Mouse (Mus musculus) heart, embryonic 14.5 days (tissue): Measurements from ENCODE around the gene Nans. TPM values are rescaled to one million over a fixed set of nuclear protein-coding genes. Genes with fewer than 3 reads are reported as not detected.

Experiments used
- ATAC-seq: fragments of 200-750 bp; cut with Nextera tagmentation; 2 replicates; pipeline ENCODE4 v1.8.0; 2017; ENCODE audit warnings: low read depth, moderate TSS enrichment; ENCODE audit not compliant: insufficient number of reproducible peaks, insufficient read depth, low FRiP score
- H3K27ac ChIP-seq, 2 experiments: fragments of 200-500 bp in 1 of 2; fragments of 300-500 bp in 1 of 2; sonication (generic) in 1 of 2; replicated peaks in 1 of 2; 2 replicates each; pipeline ENCODE4 v1.5.1; 2012 to 2014; ENCODE audit warnings: low read depth in 2 of 2, low read length in 2 of 2, control low read depth in 1 of 2, mild to moderate bottlenecking in 1 of 2, mixed read lengths in 1 of 2; ENCODE audit not compliant: control insufficient read depth in 1 of 2, insufficient read depth in 1 of 2
- H3K27me3 ChIP-seq: fragments of 300-500 bp; sonication (generic); 2 replicates; pipeline ENCODE4 v1.6.1; 2014; ENCODE audit warnings: mild to moderate bottlenecking, low read length, control low read depth; ENCODE audit not compliant: control insufficient read depth, insufficient read depth
- H3K36me3 ChIP-seq: fragments of 300-500 bp; sonication (generic); 2 replicates; pipeline ENCODE4 v1.6.1; 2014; ENCODE audit warnings: mild to moderate bottlenecking, control low read depth, low read length, mixed read lengths; ENCODE audit not compliant: control insufficient read depth, insufficient read depth
- H3K4me1 ChIP-seq, 2 experiments: fragments of 200-500 bp in 1 of 2; fragments of 300-500 bp in 1 of 2; sonication (generic) in 1 of 2; 2 replicates each; pipeline ENCODE4 v1.6.1; 2012 to 2014; ENCODE audit warnings: low read length in 2 of 2, control low read depth in 1 of 2, mixed read lengths in 1 of 2; ENCODE audit not compliant: control insufficient read depth in 2 of 2, insufficient read depth in 2 of 2
- H3K4me2 ChIP-seq: fragments of 300-500 bp; sonication (generic); 2 replicates; pipeline ENCODE4 v1.6.1; 2014; ENCODE audit warnings: mild to moderate bottlenecking, low read length
- H3K4me3 ChIP-seq, 2 experiments: fragments of 200-500 bp in 1 of 2; fragments of 300-500 bp in 1 of 2; sonication (generic) in 1 of 2; 2 replicates each; pipeline ENCODE4 v1.5.1; 2012 to 2014; ENCODE audit warnings: low read length in 2 of 2, mild to moderate bottlenecking in 2 of 2, control low read depth in 1 of 2, low read depth in 1 of 2, moderate library complexity in 1 of 2; ENCODE audit not compliant: control insufficient read depth in 1 of 2, insufficient read depth in 1 of 2
- H3K9ac ChIP-seq: fragments of 300-500 bp; sonication (generic); 2 replicates; pipeline ENCODE4 v1.6.1; 2014; ENCODE audit warnings: mild to moderate bottlenecking, low read length
- H3K9me3 ChIP-seq: fragments of 300-500 bp; sonication (generic); 2 replicates; pipeline ENCODE4 v1.6.1; 2016; ENCODE audit warnings: low read length, control low read depth; ENCODE audit not compliant: control insufficient read depth
- WGBS: fragments of 180-500 bp; shearing (Covaris S2); extraction: QIAGEN DNeasy Blood & Tissue Kit; methylation state at CpG from one replicate; pipeline ENCODE4 v1.1.7; 2014; 5-methylcytosine and 5-hydroxymethylcytosine counted together
- polyA plus RNA-seq: library from polyadenylated mRNA; unstranded; fragments of >200 nt; fragmentation: Nextera tagmentation; extraction: Ambion mirVana; gene quantifications from 2 replicates; pipeline ENCODE4 v1.2.1, GENCODE M21; 2014

The Nans gene
- polyA plus RNA-seq = 48.6 and 50.1 TPM in 2 replicates

DNA sequence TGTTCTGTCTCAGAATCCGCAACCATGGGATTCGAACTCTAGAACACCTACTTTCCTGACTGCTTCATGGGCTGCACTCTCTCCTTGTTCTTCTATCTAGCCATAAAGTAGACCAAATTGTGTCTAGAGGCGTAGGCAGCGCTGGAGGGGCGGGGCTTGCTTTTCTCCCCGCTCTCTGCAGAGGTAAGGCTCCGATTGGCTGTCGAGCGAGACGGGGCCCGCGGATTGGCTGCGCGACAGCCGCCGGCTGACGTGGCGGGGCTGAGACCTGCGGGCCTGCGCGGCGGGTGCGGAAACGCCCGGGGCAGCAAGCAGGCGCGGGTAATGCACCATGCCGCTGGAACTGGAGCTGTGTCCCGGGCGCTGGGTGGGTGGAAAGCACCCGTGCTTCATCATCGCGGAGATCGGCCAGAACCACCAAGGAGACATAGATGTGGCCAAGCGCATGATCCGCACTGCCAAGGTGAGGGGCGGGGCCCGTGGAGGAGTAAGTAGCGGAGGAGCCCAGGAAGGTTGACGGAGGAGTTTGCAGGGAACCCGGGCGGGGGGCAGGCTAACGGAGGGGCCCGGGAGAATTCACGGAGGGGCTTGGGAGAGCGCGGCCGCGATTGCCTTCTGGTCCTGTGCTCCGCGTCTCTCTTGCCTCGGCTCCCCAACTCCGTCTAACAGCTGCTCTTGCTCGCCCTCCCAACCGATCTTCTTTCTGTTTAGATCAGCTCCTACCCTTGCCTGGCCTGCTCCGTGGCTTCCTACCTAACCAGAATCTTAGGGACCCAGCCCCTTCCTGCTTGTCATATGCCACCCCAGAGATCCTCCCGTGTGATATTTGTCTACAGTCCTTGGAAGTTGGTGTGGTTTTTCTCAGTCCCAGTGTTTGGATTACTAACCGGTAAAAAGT, at the start of gene Nans:
Gene Nans, plus strand, starts transcription at position 221 of the 898 bp plus-strand sequence.
- peak within 1 kb of the TSS; percentile 93 for H3K4me2 ChIP-seq
- H3K9ac ChIP-seq = peak within 1 kb of the TSS; percentile 89
- H3K4me1 ChIP-seq = peaks cover 11 to 16% of the 10 kb centered on the region in 2 experiments
- peak within 1 kb of the TSS; percentile 42 to 74 for H3K27ac ChIP-seq
- no peaks in the 10 kb centered on the region for H3K9me3 ChIP-seq
- under 1% methylated on average over 55 of the region's 58 CpGs for WGBS
- peaks cover 18% of the 10 kb centered on the region for H3K36me3 ChIP-seq
- peak; percentile 92 for ATAC-seq
- no peaks in the 10 kb centered on the region for H3K27me3 ChIP-seq
- H3K4me3 ChIP-seq = peak within 1 kb of the TSS; percentile 75 to 88

DNA sequence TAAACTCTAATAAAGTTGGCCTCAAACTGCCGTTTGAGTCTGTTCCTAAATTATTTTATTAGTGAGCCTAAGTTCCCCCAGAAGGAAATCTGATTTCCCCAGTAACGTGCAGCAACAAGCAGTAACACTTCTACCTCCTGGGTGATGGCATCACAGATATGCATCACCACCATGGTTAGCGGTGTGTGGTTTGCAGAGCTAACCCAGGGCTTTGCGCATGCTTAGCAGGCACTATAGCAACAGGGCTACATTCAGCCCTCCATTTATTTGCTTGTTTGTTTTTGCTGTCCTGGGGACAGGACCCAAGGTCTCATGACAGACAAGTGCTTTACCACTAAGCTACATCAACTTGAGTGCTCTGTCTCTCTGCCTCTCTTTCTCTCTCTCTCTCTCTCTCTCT, 46.5 kb upstream of the Nans start:
- no peak for ATAC-seq
- H3K9ac ChIP-seq = no peak overlapping the region
- H3K4me1 ChIP-seq = no peaks in the 10 kb centered on the region
- no peaks in the 10 kb centered on the region for H3K9me3 ChIP-seq
- no peak overlapping the region for H3K4me2 ChIP-seq
- H3K27me3 ChIP-seq = no peaks in the 10 kb centered on the region
- H3K36me3 ChIP-seq = no peaks in the 10 kb centered on the region
- no peak overlapping the region for H3K4me3 ChIP-seq
- WGBS = 76% methylated on average over 4 of the region's 4 CpGs
- no peak overlapping the region for H3K27ac ChIP-seq

DNA sequence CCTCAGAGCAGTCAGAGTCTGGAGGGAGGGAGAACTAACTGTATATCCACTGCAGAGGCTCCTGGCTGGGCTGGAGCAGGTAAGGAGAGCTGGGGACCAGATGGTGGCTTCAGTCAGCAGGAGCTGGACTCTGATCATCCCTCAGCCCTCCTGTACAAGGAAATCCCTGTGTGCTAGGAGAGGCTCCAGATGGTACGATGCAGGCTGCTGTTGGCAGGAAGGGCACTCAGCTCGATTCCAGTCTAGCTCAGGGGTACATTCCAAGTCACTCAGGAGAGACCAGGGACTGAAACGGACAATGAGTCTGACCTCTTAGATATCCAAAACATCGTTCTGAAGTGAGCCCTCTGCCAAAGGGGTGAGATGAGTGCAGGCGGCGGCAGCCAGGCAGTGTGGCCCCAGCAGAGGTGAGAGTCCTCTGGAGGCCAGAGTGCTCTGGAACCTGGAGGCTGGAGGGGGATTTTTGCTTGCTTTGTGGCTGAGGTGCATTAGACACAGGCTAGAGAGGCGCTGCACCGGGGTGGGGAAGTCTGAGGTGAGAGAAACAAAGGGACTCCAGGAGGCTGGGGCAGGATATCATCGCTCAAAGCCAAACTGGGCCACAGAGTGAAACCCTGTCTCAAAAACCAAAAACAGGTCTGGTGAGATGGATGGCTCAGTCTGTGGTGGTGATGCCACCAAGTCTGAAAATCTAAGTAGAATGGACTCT, 43.7 kb upstream of the Nans start:
- Histone ChIP-seq H3K4me3 (no peak overlapping the region), H3K9me3 (no peaks in the 10 kb centered on the region), H3K4me1 (peaks cover 3 to 7% of the 10 kb centered on the region in 2 experiments; a peak in 2 of 4 replicates), H3K36me3 (no peaks in the 10 kb centered on the region), H3K27ac (no peak overlapping the region), H3K9ac (no peak overlapping the region), H3K4me2 (no peak overlapping the region), H3K27me3 (no peaks in the 10 kb centered on the region)
- 34% methylated on average over 9 of the region's 9 CpGs for WGBS
- ATAC-seq = no peak

GRCm38 (mm10) chr4:46447461-46447860, 41.6 kb upstream of the Nans start:
- ATAC-seq = no peak
- Histone ChIP-seq H3K9ac (no peak overlapping the region), H3K4me2 (no peak overlapping the region), H3K27ac (no peak overlapping the region), H3K9me3 (no peaks in the 10 kb centered on the region), H3K36me3 (no peaks in the 10 kb centered on the region), H3K4me3 (no peak overlapping the region), H3K27me3 (no peaks in the 10 kb centered on the region), H3K4me1 (peaks cover 5 to 8% of the 10 kb centered on the region in 2 experiments; a peak in 3 of 4 replicates)
- 69% methylated on average over 1 of the region's 1 CpGs for WGBS

DNA sequence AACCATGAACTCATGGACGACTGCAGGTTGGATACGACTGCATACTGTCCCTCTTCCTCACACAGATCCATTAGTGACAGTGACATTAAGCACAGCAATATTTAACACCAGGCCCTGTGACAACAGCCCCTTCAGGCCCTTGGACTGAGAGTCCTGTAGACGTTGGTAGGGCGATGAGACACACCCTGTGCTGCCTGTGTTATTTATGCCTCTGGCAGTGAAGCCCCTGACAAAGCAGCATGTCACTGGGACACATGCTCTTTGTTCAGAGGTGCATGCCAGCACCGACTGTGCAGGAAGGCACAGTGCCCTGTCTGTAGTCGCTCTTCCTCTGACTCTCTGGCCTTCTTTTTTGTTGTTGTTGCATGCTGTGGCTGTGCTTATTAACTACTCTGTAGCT, 40.2 kb upstream of the Nans start:
- peak overlapping the region; percentile 24 to 39; a peak in 2 of 4 replicates for H3K27ac ChIP-seq
- peaks cover 12 to 22% of the 10 kb centered on the region in 2 experiments for H3K4me1 ChIP-seq
- H3K4me3 ChIP-seq = no peak overlapping the region
- H3K9me3 ChIP-seq = no peaks in the 10 kb centered on the region
- no peaks in the 10 kb centered on the region for H3K27me3 ChIP-seq
- H3K36me3 ChIP-seq = no peaks in the 10 kb centered on the region
- 18% methylated on average over 6 of the region's 6 CpGs for WGBS
- no peak overlapping the region for H3K4me2 ChIP-seq
- ATAC-seq = no peak
- H3K9ac ChIP-seq = peak overlapping the region; percentile 55; the same call in 1 of the 2 replicates

- Histone ChIP-seq H3K27me3 (no peaks in the 10 kb centered on the region), H3K4me2 (peak overlapping the region; percentile 80), H3K36me3 (no peaks in the 10 kb centered on the region), H3K4me1 (peaks cover 14 to 32% of the 10 kb centered on the region in 2 experiments), H3K9ac (peak overlapping the region; percentile 99), H3K4me3 (peak overlapping the region; percentile 93 to 99), H3K27ac (peak overlapping the region; percentile 93 to 99), H3K9me3 (no peaks in the 10 kb centered on the region)
- ATAC-seq = no peak
- 35% methylated on average over 7 of the region's 7 CpGs for whole genome bisulfite sequencing
These were observed 39.0 kb upstream of the Nans start for GRCm38 (mm10) chr4:46450020-46450518.

DNA sequence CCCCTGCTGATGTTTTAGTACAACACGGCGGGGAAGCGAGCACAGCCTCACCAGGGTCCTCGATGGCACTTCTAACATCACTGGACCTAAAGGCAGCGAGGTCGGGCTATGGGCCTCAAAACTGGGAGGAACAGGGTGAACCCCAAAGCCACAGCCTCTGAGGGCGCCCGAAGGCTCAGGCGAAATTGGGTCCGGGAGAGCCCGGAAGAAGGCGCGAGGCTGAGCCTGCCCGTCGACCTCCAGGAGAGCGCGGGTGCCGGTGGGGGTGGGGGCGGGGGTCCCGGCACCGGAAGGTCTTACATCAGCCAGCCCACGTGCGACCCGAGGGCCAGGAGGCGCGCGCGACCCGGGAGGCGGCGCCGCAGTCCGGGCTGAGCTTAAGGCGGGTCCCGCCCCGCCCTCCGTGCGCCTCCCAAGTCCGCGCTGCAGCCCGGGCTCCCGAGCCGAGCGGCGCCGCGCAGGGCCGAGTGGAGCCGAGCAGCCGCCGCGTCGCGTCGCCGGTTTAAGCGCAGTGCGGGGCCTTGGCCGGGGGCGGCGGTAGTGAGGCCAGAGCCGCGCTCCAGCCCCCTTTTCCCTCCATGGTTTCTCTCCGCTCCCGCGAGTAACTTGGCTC, 38.4 kb upstream of the Nans start, which contains the start of gene Anp32b:
Gene Anp32b, plus strand, starts transcription at position 384 of the 613 bp plus-strand sequence.
- peak within 1 kb of the TSS; percentile 99 for H3K9ac ChIP-seq
- H3K27ac ChIP-seq = peak within 1 kb of the TSS; percentile 97 to 99
- H3K9me3 ChIP-seq = no peaks in the 10 kb centered on the region
- WGBS = under 1% methylated on average over 43 of the region's 66 CpGs
- peak within 1 kb of the TSS; percentile 93 to 99 for H3K4me3 ChIP-seq
- H3K36me3 ChIP-seq = no peaks in the 10 kb centered on the region
- H3K4me2 ChIP-seq = peak within 1 kb of the TSS; percentile 80
- peaks cover 14 to 36% of the 10 kb centered on the region in 2 experiments for H3K4me1 ChIP-seq
- peak; percentile 93 for ATAC-seq
- H3K27me3 ChIP-seq = no peaks in the 10 kb centered on the region
